Mouse (Mus musculus) thymus, adult 2 months (tissue): Measurements from ENCODE around the gene Gm43518. TPM values are rescaled to one million over a fixed set of nuclear protein-coding genes. Genes with fewer than 3 reads are reported as not detected.

Experiments
- DNase-seq: peaks from one replicate; pipeline ENCODE4 v3.0.0; 2021
- H3K27ac ChIP-seq: fragments of 200-500 bp; 2 replicates; pipeline ENCODE4 v1.5.1; 2012; ENCODE audit warnings: low read length, control low read depth; ENCODE audit not compliant: control insufficient read depth, insufficient read depth
- H3K27me3 ChIP-seq: fragments of 200-500 bp; 2 replicates; pipeline ENCODE4 v1.6.1; 2012; ENCODE audit warnings: mild to moderate bottlenecking, low read length, moderate library complexity, mixed read lengths; ENCODE audit not compliant: control insufficient read depth, insufficient read depth
- H3K36me3 ChIP-seq: fragments of 200-500 bp; 2 replicates; pipeline ENCODE4 v1.6.1; 2012; ENCODE audit warnings: mild to moderate bottlenecking, low read length, moderate library complexity; ENCODE audit not compliant: control insufficient read depth, insufficient read depth
- H3K4me1 ChIP-seq: fragments of 200-500 bp; replicated peaks from 2 replicates; pipeline ENCODE4 v1.6.1; 2012; ENCODE audit warnings: low read length; ENCODE audit not compliant: control insufficient read depth, insufficient read depth
- H3K4me3 ChIP-seq: fragments of 200-500 bp; 2 replicates; pipeline ENCODE4 v1.5.1; 2012; ENCODE audit warnings: mild to moderate bottlenecking, low read length, control low read depth, moderate library complexity; ENCODE audit not compliant: control insufficient read depth, insufficient read depth
- CTCF ChIP-seq: fragments of 200-500 bp; IDR thresholded peaks from 2 replicates; pipeline ENCODE4 v1.5.1; 2012; ENCODE audit warnings: mild to moderate bottlenecking, control low read depth, low read length, moderate library complexity, borderline replicate concordance; ENCODE audit not compliant: control insufficient read depth, poor library complexity, insufficient read depth; ENCODE audit errors: extremely low read depth
- POLR2A ChIP-seq: fragments of 200-500 bp; IDR thresholded peaks from 2 replicates; pipeline ENCODE4 v1.6.1; 2012; ENCODE audit warnings: mild to moderate bottlenecking, low read length, control low read depth, moderate library complexity; ENCODE audit not compliant: control insufficient read depth, poor library complexity, insufficient read depth; ENCODE audit errors: extremely low read depth
- WGBS: fragments of 180-500 bp; shearing (Covaris S2); methylation state at CpG from one replicate; pipeline ENCODE4 v1.1.7; 2018; 5-methylcytosine and 5-hydroxymethylcytosine counted together
- polyA plus RNA-seq: library from polyadenylated mRNA; depleted of rRNA; stranded (reverse); fragments of >200 nt; gene quantifications from 2 replicates; pipeline ENCODE4 v1.2.3, GENCODE M21; 2012

Gene Gm43518
- polyA plus RNA-seq, 1 experiment, result 0.62 TPM

- Histone ChIP-seq H3K4me1 (no peaks in the 10 kb centered on the region), H3K27me3 (no peaks in the 10 kb centered on the region), H3K27ac (no peak overlapping the region), H3K4me3 (no peak overlapping the region), H3K36me3 (no peaks in the 10 kb centered on the region)
- DNase-seq, result peak; percentile 21
- WGBS, result 60% methylated on average over 7 of the region's 7 CpGs
- TF ChIP-seq CTCF (no peak), POLR2A (no peak)
Measured at GRCm38 (mm10) chr5:123947041-123947761, 20.0 kb downstream of the Gm43518 start.

- no peak overlapping the region for H3K27ac ChIP-seq
- no peaks in the 10 kb centered on the region for H3K4me1 ChIP-seq
- DNase-seq, result no peak
- TF ChIP-seq CTCF, result no peak
- no peak for TF ChIP-seq POLR2A
- H3K27me3 ChIP-seq, result no peaks in the 10 kb centered on the region
- WGBS, result 88% methylated on average over 5 of the region's 5 CpGs
- no peak overlapping the region for H3K4me3 ChIP-seq
- H3K36me3 ChIP-seq, result no peaks in the 10 kb centered on the region
Measured at GRCm38 (mm10) chr5:123952365-123953045, 25.3 kb downstream of the Gm43518 start.

- DNase-seq, result no peak
- 95% methylated on average over 8 of the region's 8 CpGs for WGBS
- Histone ChIP-seq H3K4me3 (no peak overlapping the region), H3K4me1 (no peaks in the 10 kb centered on the region), H3K27ac (no peak overlapping the region), H3K36me3 (no peaks in the 10 kb centered on the region), H3K27me3 (no peaks in the 10 kb centered on the region)
- TF ChIP-seq CTCF (no peak), POLR2A (no peak)
Measured at GRCm38 (mm10) chr5:123957213-123957612, 30.0 kb downstream of the Gm43518 start.

- no peaks in the 10 kb centered on the region for H3K36me3 ChIP-seq
Measured at GRCm38 (mm10) chr5:123959018-123959417, 31.8 kb downstream of the Gm43518 start.

GRCm38 (mm10) chr5:123960129-123960528 is 32.9 kb downstream of the Gm43518 start:
- Histone ChIP-seq H3K36me3 (no peaks in the 10 kb centered on the region), H3K4me1 (no peaks in the 10 kb centered on the region), H3K27ac (no peak overlapping the region), H3K27me3 (no peaks in the 10 kb centered on the region), H3K4me3 (no peak overlapping the region)
- 94% methylated on average over 8 of the region's 8 CpGs for WGBS
- TF ChIP-seq POLR2A, result no peak
- no peak for TF ChIP-seq CTCF
- DNase-seq, result no peak

More at GRCm38 (mm10) chr5:123959018-123959417, 31.8 kb downstream of the Gm43518 start:
- H3K4me3 ChIP-seq, result no peak overlapping the region
- no peaks in the 10 kb centered on the region for H3K4me1 ChIP-seq
- no peaks in the 10 kb centered on the region for H3K27me3 ChIP-seq
- no peak overlapping the region for H3K27ac ChIP-seq
- WGBS, result 95% methylated on average over 3 of the region's 3 CpGs
- TF ChIP-seq POLR2A, result no peak
- TF ChIP-seq CTCF, result no peak
- no peak for DNase-seq

GRCm38 (mm10) chr5:123961046-123961445 is 33.8 kb downstream of the Gm43518 start:
- no peak overlapping the region for H3K4me3 ChIP-seq
- H3K4me1 ChIP-seq, result no peaks in the 10 kb centered on the region
- no peaks in the 10 kb centered on the region for H3K27me3 ChIP-seq
- H3K27ac ChIP-seq, result no peak overlapping the region
- H3K36me3 ChIP-seq, result no peaks in the 10 kb centered on the region
- WGBS, result 93% methylated on average over 12 of the region's 12 CpGs
- TF ChIP-seq CTCF (no peak), POLR2A (no peak)
- DNase-seq, result no peak
